ENCODE assay signal across 14 mouse cellular contexts in genomic region chr9:112261556-112261955, GRCm38 (mm10). TPM values are rescaled to one million over a fixed set of nuclear protein-coding genes. Genes with fewer than 3 reads are reported as not detected.
"Had no signal": no experiment of that assay in that cellular context is flagged by ENCODE, and none has a peak within 500 bp of the region (broad histone marks: within the 10 kb centered on the region; RNA-seq: fewer than 3 reads in every experiment).

No protein-coding gene starts in this region.

- H3K27me3 ChIP-seq: kidney, embryonic 15.5 days; limb, embryonic 15.5 days; liver, embryonic 13.5 days; lung, embryonic 15.5 days; midbrain, embryonic 15.5 days had no signal

- H3K4me3 ChIP-seq: kidney, embryonic 15.5 days; limb, embryonic 15.5 days; liver, embryonic 13.5 days; lung, embryonic 15.5 days; megakaryocyte, embryonic 14.5 days; midbrain, embryonic 15.5 days had no signal

- H3K9ac ChIP-seq: kidney, embryonic 15.5 days; limb, embryonic 15.5 days; liver, embryonic 13.5 days; liver, postnatal 0 days; lung, embryonic 15.5 days; midbrain, embryonic 15.5 days had no signal

- H3K4me1 ChIP-seq: kidney, embryonic 15.5 days; limb, embryonic 15.5 days; lung, embryonic 15.5 days; midbrain, embryonic 15.5 days had no signal

- DNase-seq: kidney, adult 2 months; kidney, postnatal 14 days; liver, embryonic 13.5 days; liver, postnatal 0 days; lung, postnatal 14 days; thymus, postnatal 36 days had no signal

- ATAC-seq: liver, postnatal 0 days; midbrain, embryonic 15.5 days had no signal

- H3K4me2 ChIP-seq: kidney, embryonic 15.5 days; limb, embryonic 15.5 days; liver, embryonic 13.5 days; lung, embryonic 15.5 days; midbrain, embryonic 11.5 days; midbrain, embryonic 15.5 days had no signal

- H3K9me3 ChIP-seq: kidney, embryonic 15.5 days; limb, embryonic 15.5 days; liver, embryonic 13.5 days; lung, embryonic 15.5 days; midbrain, embryonic 15.5 days had no signal

- H3K27ac ChIP-seq: kidney, embryonic 15.5 days; limb, embryonic 15.5 days; liver, embryonic 13.5 days; lung, embryonic 15.5 days; macrophage; midbrain, embryonic 15.5 days had no signal

- H3K36me3 ChIP-seq: kidney, embryonic 15.5 days; limb, embryonic 15.5 days; liver, embryonic 13.5 days; lung, embryonic 15.5 days; midbrain, embryonic 15.5 days had no signal

RNA-seq across cellular contexts. Expression of gene Arpp21, which starts 25.8 kb away (rescaled TPM):
- total RNA-seq: monocyte, adult 5-6 weeks had no signal
